Mouse (Mus musculus) urinary bladder, postnatal 36 days (tissue): ENCODE measurements around the gene Plin1.

Experiments
- DNase-seq, 2 experiments: peaks; one replicate each; pipeline ENCODE4 v3.0.0; 2022; ENCODE audit warnings: low spot score in 2 of 2, mixed read lengths in 1 of 2

The Plin1 gene

GRCm38 (mm10) chr7:79736511-79736910 is 3.8 kb upstream of the Plin1 start:
- DNase-seq: no peak

GRCm38 (mm10) chr7:79734563-79734962 is 1.9 kb upstream of the Plin1 start:
- DNase-seq: peak; percentile 26 to 80

DNA sequence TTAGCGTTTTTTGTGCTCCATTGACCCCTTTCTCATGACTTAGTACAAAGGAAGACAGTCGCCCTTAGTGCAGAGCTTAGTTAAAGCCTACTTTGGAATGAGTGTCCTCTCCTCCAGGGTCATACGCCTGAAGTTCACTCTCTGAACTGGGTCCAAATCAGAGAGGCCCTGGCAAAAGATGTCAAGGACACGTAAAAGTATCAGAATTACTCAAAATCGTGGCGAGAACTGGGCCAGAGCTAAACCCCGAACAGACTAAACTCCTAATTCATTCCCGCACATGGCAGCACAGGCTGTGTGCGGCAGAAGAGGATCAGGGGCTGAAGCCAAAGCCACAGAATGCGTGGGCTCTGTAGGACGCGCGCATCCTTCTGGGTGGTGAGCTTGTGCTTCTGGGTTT is 1.3 kb downstream of the Plin1 start:
- no peak for DNase-seq

- no peak for DNase-seq
Observed at GRCm38 (mm10) chr7:79729743-79730370, 2.8 kb downstream of the Plin1 start.

DNA sequence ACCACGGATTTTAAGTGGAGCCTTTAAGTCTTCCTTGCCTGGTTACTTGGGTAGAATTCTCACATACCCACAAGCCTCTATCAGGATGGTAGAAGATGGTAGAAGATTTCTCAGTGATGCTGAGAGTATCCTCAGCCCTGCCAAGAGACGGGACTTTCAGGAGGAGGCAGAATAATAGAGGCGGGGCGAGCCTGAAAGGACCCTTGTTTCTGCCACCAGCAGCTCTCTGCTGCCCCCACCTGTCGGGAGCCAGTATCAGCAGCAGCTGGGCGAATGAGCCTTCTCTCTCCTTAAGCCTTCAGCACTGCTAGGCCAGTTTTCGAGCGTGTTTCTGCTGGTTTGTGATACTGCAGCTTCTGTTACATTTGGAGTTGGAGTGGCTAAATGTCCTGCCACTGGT is 3.5 kb downstream of the Plin1 start:
- peak; percentile 38 to 56 for DNase-seq

- DNase-seq: peak; percentile 39 to 62
Observed at GRCm38 (mm10) chr7:79728219-79728618, 4.5 kb downstream of the Plin1 start.

DNA sequence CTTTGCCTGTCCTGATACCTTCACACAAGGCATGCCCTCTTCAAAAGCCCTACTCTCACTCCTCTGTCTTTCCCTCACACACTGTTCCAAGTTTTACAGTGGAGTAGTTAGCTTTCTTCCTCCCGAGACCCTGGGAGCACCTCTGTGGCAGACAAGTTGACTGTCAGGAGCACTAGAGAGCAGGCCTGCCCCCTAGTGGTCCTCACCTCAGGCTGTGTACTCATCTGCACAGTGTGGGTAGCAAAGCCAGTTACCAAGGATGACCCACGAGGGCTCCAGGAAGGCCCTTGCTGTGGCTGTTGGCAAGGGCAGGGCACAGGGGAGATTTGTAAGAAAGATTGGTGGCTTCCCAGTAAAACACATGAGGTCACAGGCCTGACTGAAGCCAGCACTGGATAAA is 5.6 kb downstream of the Plin1 start:
- peak; percentile 14 to 41 for DNase-seq

GRCm38 (mm10) chr7:79721386-79721977 is 11.2 kb downstream of the Plin1 start:
- DNase-seq: peak; percentile 20 to 44

- DNase-seq: peak; percentile 71 to 83
Observed at GRCm38 (mm10) chr7:79715187-79715981, 17.3 kb downstream of the Plin1 start, which contains the start of gene Kif7. Kif7 (minus strand) TSS chr7:79715720.

- no peak for DNase-seq
Observed at GRCm38 (mm10) chr7:79710831-79711230, 21.9 kb downstream of the Plin1 start.

- no peak for DNase-seq
Observed at GRCm38 (mm10) chr7:79710130-79710607, 22.5 kb downstream of the Plin1 start.

GRCm38 (mm10) chr7:79705210-79705609 is 27.5 kb downstream of the Plin1 start:
- DNase-seq: no peak

GRCm38 (mm10) chr7:79702755-79703154 is 29.9 kb downstream of the Plin1 start:
- no peak for DNase-seq

- no peak for DNase-seq
Observed at GRCm38 (mm10) chr7:79696495-79696894, 36.2 kb downstream of the Plin1 start.

DNA sequence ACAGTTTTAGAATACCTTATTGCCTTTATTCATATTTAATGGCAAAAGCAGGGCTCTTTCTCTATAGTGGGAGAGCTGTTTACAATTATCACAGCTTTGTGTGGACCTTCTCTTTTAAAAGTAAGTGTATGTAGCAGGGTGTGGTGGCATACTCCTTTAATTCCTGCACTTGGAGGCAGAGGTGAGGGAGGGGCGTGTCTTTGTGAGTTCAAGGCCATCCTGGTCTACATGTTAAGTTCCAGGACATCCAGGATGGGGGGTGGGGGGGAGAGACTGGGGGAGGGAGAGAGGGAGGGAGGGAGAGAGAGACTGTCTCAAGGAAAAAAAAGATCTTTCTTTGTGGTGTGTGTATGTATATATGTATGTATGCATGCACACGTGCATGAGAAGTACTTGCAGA is 52.5 kb downstream of the Plin1 start:
- DNase-seq: no peak

- no peak for DNase-seq
Observed at GRCm38 (mm10) chr7:79679186-79679585, 53.5 kb downstream of the Plin1 start.

DNA sequence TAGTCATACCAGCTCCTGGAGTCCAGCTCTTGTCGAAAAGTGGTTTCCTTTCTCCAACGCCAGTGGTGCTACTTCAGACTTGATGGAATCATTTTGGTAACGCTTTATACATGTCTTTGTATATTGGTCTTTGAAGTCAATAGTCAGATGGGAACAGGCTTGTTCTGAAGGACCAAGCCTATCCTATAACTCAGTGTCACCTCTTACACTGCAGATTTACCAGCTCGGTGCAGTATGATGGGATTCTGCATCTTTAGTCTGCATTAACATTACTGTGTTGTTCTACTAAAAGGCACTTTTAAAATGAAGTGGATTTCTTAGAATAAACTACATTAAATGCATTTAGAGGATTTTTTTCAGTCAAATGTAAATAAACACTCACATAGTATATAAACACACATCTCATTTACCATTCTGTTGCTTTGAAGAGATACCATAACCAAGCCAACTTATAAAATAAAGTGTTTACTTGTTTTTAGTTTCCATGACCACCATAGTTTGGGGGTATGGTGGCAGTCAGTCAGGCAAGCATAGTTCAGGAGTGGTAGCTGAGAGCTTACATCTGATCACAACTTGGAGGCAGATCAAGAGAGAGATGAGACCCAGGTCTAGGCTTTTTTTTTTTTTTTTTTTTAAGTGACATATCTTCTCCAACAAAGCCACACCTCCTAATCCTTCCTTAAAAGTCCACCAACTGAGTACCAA is 61.7 kb downstream of the Plin1 start:
- DNase-seq: no peak
